Mouse (Mus musculus) embryonic fibroblast, embryonic 13.5 days (primary cell): ENCODE measurements around the gene Clec4a2.

Experiments
- CTCF ChIP-seq: IDR thresholded peaks from 2 replicates; pipeline ENCODE4 v1.5.1; 2011; ENCODE audit warnings: mild to moderate bottlenecking, control low read depth, low read length, moderate library complexity, borderline replicate concordance; ENCODE audit not compliant: insufficient read depth
- POLR2A ChIP-seq: IDR thresholded peaks from 2 replicates; pipeline ENCODE4 v1.6.1; 2011; ENCODE audit warnings: low read depth, mild to moderate bottlenecking, control low read depth, low read length, moderate library complexity

GRCm38 (mm10) chr6:123095125-123095843 is 10.9 kb upstream of the Clec4a2 start:
- no peak for TF ChIP-seq CTCF
- no peak for TF ChIP-seq POLR2A
